Mouse (Mus musculus) heart, adult 2 months (tissue): ENCODE measurements around the gene Cops4. TPM values are rescaled to one million over a fixed set of nuclear protein-coding genes. Genes with fewer than 3 reads are reported as not detected.

Experiments
- DNase-seq, 2 experiments: peaks; one replicate each; pipeline ENCODE4 v3.0.0; 2021
- H3K27ac ChIP-seq: fragments of 200-600 bp; 2 replicates; pipeline ENCODE4 v1.8.1; 2022
- H3K27me3 ChIP-seq: fragments of 200-500 bp; 2 replicates; pipeline ENCODE4 v1.6.1; 2012; ENCODE audit warnings: mild to moderate bottlenecking, low read length, inconsistent platforms, mixed read lengths; ENCODE audit not compliant: control insufficient read depth, insufficient read depth
- H3K36me3 ChIP-seq: fragments of 200-500 bp; 2 replicates; pipeline ENCODE4 v1.6.1; 2012; ENCODE audit warnings: low read length, inconsistent platforms; ENCODE audit not compliant: control insufficient read depth, insufficient read depth
- H3K4me1 ChIP-seq: fragments of 200-500 bp; 2 replicates; pipeline ENCODE4 v1.6.1; 2011; ENCODE audit warnings: low read length; ENCODE audit not compliant: control insufficient read depth, insufficient read depth
- H3K4me3 ChIP-seq: fragments of 200-600 bp; 2 replicates; pipeline ENCODE4 v1.8.1; 2022
- H3K79me2 ChIP-seq: fragments of 200-500 bp; replicated peaks from 2 replicates; pipeline ENCODE4 v1.6.1; 2012; ENCODE audit warnings: mild to moderate bottlenecking, inconsistent platforms, low read length, moderate library complexity, mixed read lengths; ENCODE audit not compliant: control insufficient read depth, insufficient read depth
- H3K9ac ChIP-seq: fragments of 200-500 bp; 2 replicates; pipeline ENCODE4 v1.6.1; 2012; ENCODE audit warnings: low read depth, mild to moderate bottlenecking, control low read depth, inconsistent platforms, low read length, mixed read lengths
- CTCF ChIP-seq: fragments of 200-600 bp; IDR thresholded peaks from 2 replicates; pipeline ENCODE4 v1.8.1; 2022; ENCODE audit warnings: antibody characterized with exemption, mild to moderate bottlenecking, moderate library complexity
- EP300 ChIP-seq: fragments of 200-500 bp; IDR thresholded peaks from 2 replicates; pipeline ENCODE4 v1.6.1; 2011; ENCODE audit warnings: low read depth, low read length, control low read depth; ENCODE audit not compliant: insufficient read depth
- POLR2A ChIP-seq: fragments of 200-500 bp; IDR thresholded peaks from 2 replicates; pipeline ENCODE4 v1.6.1; 2011; ENCODE audit warnings: mild to moderate bottlenecking, low read depth, low read length, control low read depth; ENCODE audit not compliant: insufficient read depth
- WGBS: fragments of 180-500 bp; shearing (Covaris S2); methylation state at CpG from one replicate; pipeline ENCODE4 v1.1.7; 2018; 5-methylcytosine and 5-hydroxymethylcytosine counted together
- intact Hi-C: fragments of 180-260 bp; cut with DNase I; formaldehyde crosslinking; loops from one replicate; pipeline ENCODE4 v1.15.1; 2025
- polyA plus RNA-seq: library from polyadenylated mRNA; depleted of rRNA; stranded (reverse); fragments of >200 nt; gene quantifications from 2 replicates; pipeline ENCODE4 v1.2.3, GENCODE M21; 2012
- total RNA-seq, 2 experiments: library from RNA; stranded (reverse); gene quantifications; 2 replicates each; pipeline ENCODE4 v1.2.3; 2021

The Cops4 gene
- total and polyA plus RNA-seq, 3 experiments: 37.9 to 86.2 (median 84.8) TPM

DNA sequence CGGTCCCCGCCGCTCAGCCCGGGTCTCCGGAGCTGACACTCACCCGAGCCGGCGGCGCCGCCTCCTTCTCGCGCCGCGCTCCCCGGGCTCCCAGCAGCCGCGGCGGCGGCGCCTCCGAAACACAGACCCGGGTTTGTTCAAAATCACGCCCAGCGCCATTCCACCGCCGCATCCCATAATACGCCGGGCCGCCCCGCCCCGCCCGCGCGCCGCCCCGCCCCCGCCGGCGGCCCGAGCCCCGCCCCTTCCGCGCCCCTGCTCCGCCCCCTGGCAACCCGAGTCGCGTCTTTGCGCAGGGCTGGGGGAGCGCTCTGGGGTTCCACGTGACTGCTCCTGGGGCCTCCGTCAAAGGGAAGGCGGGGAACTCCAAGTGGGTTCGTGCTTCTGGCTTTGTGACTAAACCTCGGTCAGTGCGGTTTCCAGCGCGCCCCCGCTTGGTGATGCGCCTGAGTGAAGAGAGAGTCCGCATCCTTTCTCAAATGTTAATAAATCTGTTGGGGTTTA is 17.6 kb upstream of the Cops4 start, which contains the start of gene Lin54:
Lin54 (minus strand) TSS at position 182 of the 504 bp plus-strand sequence.
- Histone ChIP-seq H3K4me1 (peaks cover 2% of the 10 kb centered on the region), H3K4me3 (peak within 1 kb of the TSS; percentile 55), H3K79me2 (no peaks in the 10 kb centered on the region), H3K27me3 (no peaks in the 10 kb centered on the region), H3K36me3 (peaks cover 7% of the 10 kb centered on the region; the same call in 1 of the 2 replicates), H3K9ac (peak within 1 kb of the TSS; percentile 54), H3K27ac (peak within 1 kb of the TSS; percentile 38; the same call in 1 of the 2 replicates)
- 1% methylated on average over 60 of the region's 60 CpGs for WGBS
- TF ChIP-seq CTCF (peak; percentile 42), EP300 (no peak), POLR2A (no peak)
- DNase-seq: peak; percentile 84 to 90
- intact Hi-C loops: loop anchor here (1.0 kb wide), 1 partner anchor 18 kb away; the partner anchor contains the start of gene Cops4

DNA sequence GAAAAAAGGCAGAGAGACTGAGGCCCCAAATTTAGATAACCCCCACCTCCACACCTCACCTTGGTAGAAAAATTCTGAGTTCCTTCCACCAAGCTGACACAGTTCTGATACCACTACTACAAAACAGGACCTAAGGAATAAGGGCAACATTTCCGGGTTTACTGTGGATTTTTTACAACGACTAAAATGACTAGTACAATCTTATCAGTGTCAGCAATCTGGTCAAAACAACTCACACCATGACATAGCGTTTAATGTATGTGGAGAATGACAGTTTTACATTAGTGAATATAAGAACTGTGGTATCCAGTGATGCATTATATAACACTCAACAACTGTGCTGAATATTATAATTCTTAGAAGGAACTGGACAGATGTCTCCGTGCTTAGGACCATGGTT is 16.8 kb upstream of the Cops4 start:
- WGBS: 65% methylated on average over 4 of the region's 4 CpGs
- no peak for DNase-seq
- H3K79me2 ChIP-seq: no peaks in the 10 kb centered on the region
- no peak overlapping the region for H3K9ac ChIP-seq
- H3K36me3 ChIP-seq: peaks cover 7% of the 10 kb centered on the region; the same call in 1 of the 2 replicates
- TF ChIP-seq POLR2A (no peak), CTCF (no peak), EP300 (no peak)
- intact Hi-C loops: no loop called here
- no peaks in the 10 kb centered on the region for H3K27me3 ChIP-seq
- no peak overlapping the region for H3K27ac ChIP-seq
- no peak overlapping the region for H3K4me3 ChIP-seq
- H3K4me1 ChIP-seq: peaks cover 2% of the 10 kb centered on the region

DNA sequence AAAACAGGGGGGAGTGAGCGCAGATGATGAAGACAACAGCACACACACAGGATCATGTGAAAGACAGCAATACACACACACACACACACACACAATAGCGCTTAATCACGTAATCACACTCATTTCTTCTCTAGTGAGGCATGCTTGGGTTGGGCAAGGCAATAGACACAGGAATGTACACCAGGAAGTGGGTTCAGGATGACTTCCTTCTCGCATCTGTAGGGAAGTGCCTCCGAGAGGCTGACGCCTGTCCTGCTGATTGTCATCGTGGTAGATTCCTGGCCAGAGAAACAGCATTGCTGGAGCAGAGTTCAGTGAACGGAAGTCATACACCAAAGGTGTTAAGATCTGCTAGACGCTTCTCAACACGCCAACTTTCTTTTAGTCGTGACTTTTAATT is 8.9 kb upstream of the Cops4 start:
- H3K9ac ChIP-seq: no peak overlapping the region
- 36% methylated on average over 11 of the region's 11 CpGs for WGBS
- no peak overlapping the region for H3K27ac ChIP-seq
- TF ChIP-seq EP300 (no peak), CTCF (no peak), POLR2A (no peak)
- intact Hi-C loops: no loop called here
- no peaks in the 10 kb centered on the region for H3K79me2 ChIP-seq
- no peaks in the 10 kb centered on the region for H3K4me1 ChIP-seq
- no peaks in the 10 kb centered on the region for H3K36me3 ChIP-seq
- no peaks in the 10 kb centered on the region for H3K27me3 ChIP-seq
- no peak overlapping the region for H3K4me3 ChIP-seq
- no peak for DNase-seq

DNA sequence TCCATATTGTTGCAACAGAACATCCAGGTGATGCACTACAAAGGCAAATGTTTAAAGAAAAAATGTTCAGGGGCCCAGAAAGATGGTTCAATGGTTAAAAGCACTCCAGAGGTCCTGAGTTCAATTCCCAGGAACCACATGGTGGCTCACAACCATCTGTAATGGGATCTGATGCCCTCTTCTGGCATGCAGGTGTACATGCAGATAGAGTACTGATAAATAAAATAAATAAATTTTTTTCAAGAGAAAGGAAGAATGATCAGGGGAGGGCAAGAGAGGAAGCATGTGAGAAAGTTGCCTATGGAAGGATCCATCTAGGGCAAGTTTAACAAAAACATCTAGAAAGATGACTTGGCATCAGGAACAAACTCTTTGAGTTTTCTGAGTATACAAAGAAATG is 5.5 kb upstream of the Cops4 start:
- no peak overlapping the region for H3K4me3 ChIP-seq
- intact Hi-C loops: no loop called here
- DNase-seq: no peak
- H3K36me3 ChIP-seq: no peaks in the 10 kb centered on the region
- TF ChIP-seq CTCF: peak; percentile 31
- no peak for TF ChIP-seq EP300
- no peak for TF ChIP-seq POLR2A
- no peak overlapping the region for H3K9ac ChIP-seq
- no peaks in the 10 kb centered on the region for H3K27me3 ChIP-seq
- no peak overlapping the region for H3K27ac ChIP-seq
- peaks cover under 1% of the 10 kb centered on the region for H3K4me1 ChIP-seq
- H3K79me2 ChIP-seq: no peaks in the 10 kb centered on the region

DNA sequence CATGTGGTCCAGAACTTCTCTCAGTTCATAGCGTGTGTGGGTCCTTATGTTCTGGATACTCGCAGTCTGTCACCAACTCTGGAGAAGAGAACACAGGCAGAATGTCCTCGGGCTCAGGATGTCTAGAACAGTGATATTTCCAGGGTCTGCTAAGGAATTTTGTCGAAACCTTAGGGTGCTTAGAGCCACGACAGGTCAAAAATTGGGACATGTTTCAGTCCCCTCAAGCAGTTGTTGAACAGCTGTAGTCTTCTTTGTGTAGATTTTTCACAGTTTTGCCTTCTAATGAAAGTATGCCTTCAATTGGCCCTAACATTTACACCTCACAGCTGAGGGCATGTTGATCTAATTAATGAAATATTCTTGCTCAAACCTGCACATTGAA is 910 bp downstream of the Cops4 start:
- Histone ChIP-seq H3K4me3 (peak overlapping the region; percentile 54), H3K27ac (peak overlapping the region; percentile 77), H3K9ac (peak overlapping the region; percentile 76), H3K36me3 (peaks cover 10% of the 10 kb centered on the region), H3K79me2 (no peaks in the 10 kb centered on the region), H3K27me3 (no peaks in the 10 kb centered on the region), H3K4me1 (peaks cover 8% of the 10 kb centered on the region)
- WGBS: 3% methylated on average over 5 of the region's 5 CpGs
- intact Hi-C loops: loop anchor here (5.0 kb wide), 2 partner anchors 102 to 542 kb away; partner anchors contain the start of genes 4930524J08Rik, Hnrnpd and Sec31a
- no peak for DNase-seq
- TF ChIP-seq EP300 (no peak), POLR2A (no peak), CTCF (no peak)

DNA sequence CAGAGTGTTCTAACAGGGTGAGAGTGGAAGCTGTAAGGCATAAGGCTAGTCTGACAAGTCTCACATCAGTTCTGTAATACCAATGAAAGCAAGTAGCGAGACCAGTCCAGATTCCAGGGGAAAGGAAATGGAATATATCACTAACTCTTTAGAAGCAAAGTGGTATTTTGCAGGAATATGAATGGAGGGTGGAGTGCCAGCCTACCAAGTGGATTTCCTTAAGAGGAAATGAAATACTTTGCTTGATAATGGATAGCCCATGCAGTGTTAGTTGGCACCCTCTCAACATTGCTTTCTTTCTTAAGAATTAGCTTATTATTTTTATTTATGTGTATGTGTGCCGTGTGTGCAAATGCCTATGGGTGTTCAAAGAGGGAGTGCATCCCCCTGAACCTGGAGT is 2.1 kb downstream of the Cops4 start:
- intact Hi-C loops: no loop called here
- Histone ChIP-seq H3K4me3 (no peak overlapping the region), H3K27me3 (no peaks in the 10 kb centered on the region), H3K36me3 (peaks cover 10% of the 10 kb centered on the region), H3K9ac (no peak overlapping the region), H3K79me2 (no peaks in the 10 kb centered on the region), H3K27ac (no peak overlapping the region), H3K4me1 (peaks cover 8% of the 10 kb centered on the region)
- DNase-seq: no peak
- 61% methylated on average over 2 of the region's 2 CpGs for WGBS
- no peak for TF ChIP-seq CTCF
- no peak for TF ChIP-seq POLR2A
- no peak for TF ChIP-seq EP300
